Mouse (Mus musculus) layer of hippocampus, adult 8-10 months (tissue): Measurements from ENCODE around the gene Unc119b. TPM values are rescaled to one million over a fixed set of nuclear protein-coding genes. Genes with fewer than 3 reads are reported as not detected.
"Not testable (repeated sequence)": the region's sequence is repeated elsewhere in the genome, so short reads cannot be mapped to it uniquely, and the experiment has no call there.

Experiments
- DNase-seq, 2 experiments: peaks; one replicate each; pipeline ENCODE4 v3.0.0; 2022; ENCODE audit warnings: low spot score in 2 of 2
- total RNA-seq, 4 experiments: library from RNA; stranded (reverse); gene quantifications; 2 replicates each; pipeline ENCODE4 v1.2.4; 2022

The Unc119b gene
- total RNA-seq, 4 experiments from 2014 or later: 26.9 to 29.3 (median 27.6) TPM

DNA sequence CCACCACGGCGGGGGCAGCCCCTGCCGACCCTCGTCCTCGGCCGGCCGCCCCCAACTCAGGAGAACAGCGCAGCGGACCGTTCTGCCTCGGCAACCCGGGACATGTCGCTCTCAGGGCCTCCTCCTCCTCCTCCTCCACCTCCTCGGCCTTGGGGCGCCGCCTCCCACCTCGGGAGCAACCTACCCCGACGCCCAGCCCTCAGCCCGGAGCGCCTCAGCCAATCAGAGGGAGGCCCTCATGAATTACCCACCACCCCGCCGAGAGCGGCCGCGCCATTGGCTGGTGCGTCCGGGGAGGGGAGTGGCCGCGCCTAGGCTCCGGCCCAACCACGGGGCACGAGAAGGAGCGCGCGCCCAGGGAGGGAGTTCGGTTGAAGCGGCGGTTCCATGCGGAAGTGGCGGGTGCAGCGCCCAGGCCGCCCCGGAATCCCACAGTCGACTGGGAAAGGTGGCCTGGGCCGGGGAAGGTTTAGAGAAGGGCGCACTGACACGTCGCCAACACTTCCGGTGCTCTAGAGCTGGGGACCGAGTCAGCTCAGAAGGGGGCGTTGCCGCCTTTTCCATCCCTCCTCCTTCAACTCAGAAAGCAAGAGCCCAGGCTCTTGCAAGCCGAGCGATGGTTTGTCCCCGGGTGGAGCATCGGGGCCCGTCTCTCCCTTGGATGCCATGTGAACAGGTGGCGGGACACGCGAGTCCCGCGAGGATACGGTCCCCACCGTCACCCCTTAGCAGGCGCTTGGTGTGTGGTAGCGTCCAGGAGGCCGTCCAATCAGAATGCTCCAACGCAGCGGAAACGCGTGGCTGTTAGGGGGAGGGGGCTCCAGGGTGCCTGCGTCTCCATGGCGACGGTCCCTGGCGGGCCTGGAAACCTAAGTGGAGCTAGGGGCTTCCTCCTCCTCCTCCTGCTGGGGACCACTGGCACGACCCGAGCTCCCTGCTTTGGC lies 23.5 kb upstream of the Unc119b start, which contains the start of gene Mlec:
Mlec (minus strand) TSS at position 140 of the 944 bp plus-strand sequence.
- DNase-seq: peak; percentile 98 to 99

- no peak for DNase-seq
Observed at GRCm38 (mm10) chr5:115156933-115157589, 22.3 kb upstream of the Unc119b start.

DNA sequence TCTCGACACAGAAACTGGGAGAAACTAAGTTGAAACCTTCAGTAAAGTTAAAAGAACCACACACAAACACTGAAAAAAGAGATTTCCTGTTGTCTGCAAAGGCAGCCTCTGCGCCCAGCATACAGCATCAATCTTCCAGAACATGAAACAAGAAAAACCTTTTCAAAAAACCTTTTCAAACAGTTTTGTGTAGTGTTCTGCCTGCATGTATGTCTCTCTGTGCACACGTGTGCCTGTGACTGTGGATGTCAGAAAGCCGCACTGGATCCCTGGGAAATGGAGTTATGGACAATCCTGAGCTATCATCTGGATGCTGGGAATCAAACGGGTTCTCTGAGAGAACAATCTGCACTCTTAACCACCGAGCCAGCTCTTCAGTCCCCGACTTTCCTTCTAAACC lies 21.6 kb upstream of the Unc119b start:
- DNase-seq: no peak

DNA sequence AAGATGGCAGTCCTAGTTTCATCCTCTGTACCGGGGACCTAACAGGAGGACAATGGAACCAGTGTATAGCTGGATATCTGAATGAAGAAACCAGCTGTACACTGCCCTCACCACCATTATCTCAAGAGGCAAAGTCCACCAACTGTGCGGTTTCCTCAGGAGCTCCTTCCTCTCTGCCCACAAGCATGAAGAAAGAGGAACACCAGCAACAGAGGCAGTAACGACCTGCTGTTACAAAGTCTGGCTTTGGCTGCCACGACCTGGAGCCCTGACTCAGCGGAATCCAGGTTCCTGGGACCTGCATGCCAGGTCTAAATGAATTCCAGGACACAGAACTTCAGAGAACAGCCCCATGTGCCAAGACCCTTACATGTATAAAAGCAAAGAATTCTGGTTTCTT lies 21.1 kb upstream of the Unc119b start:
- DNase-seq: no peak

- DNase-seq: no peak
Observed at GRCm38 (mm10) chr5:115155156-115155631, 20.4 kb upstream of the Unc119b start.

GRCm38 (mm10) chr5:115152132-115152956 lies 17.6 kb upstream of the Unc119b start:
- DNase-seq: no peak

- DNase-seq: no peak
Observed at GRCm38 (mm10) chr5:115151457-115151856, 16.7 kb upstream of the Unc119b start.

GRCm38 (mm10) chr5:115150991-115151390 lies 16.2 kb upstream of the Unc119b start:
- DNase-seq: no peak

DNA sequence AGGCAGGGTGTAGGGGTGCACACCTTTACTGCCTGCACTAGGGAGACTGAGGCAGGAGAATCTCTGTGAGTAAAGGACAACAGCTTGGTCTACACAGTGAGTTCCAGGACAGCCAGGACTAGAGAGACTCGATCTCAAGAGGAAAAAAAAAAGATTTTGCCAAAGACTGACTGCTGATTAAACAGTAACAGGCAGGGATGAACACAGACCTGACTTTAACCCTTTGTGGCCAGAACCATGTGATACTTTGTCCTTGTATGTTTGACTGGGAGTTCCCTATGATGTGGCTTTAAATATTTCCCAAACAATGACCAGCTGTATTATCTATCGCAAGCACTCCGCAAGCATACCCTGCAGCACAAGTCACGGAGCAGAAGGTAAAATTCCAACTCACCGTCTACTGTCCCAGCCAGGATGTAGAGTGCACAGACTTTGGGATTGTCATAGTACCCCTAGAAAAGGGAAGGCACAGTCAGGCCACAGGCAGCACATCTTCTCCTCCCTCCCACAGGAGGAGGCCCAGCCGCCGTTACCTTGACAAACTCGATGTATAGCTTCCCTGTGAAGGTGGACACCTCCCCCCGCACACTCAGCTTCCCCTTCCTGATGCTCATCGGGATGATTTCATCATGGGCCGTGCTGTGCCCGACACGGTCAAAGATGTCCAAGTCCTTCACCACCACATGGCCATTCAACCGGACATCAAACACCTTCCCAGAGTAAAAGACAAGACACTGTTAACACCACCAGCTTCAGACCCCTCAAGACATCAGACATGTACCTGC lies 15.1 kb upstream of the Unc119b start:
- no peak for DNase-seq

DNA sequence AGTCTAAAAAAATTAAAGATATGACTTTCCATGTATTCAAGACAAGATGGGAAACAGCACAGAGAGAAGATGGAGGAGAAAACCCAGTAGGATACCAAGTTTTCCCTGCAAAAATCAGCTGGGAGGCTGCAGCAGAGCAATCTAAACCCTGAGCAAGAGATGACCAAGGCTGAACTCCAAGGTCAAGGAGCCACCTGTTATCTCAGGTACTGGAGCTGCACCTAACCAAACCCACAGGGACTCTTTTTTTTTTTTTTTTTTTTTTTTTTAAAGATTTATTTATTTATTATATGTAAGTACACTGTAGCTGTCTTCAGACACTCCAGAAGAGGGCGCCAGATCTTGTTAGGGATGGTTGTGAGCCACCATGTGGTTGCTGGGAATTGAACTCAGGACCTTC lies 14.1 kb upstream of the Unc119b start:
- not testable (repeated sequence) for DNase-seq

DNA sequence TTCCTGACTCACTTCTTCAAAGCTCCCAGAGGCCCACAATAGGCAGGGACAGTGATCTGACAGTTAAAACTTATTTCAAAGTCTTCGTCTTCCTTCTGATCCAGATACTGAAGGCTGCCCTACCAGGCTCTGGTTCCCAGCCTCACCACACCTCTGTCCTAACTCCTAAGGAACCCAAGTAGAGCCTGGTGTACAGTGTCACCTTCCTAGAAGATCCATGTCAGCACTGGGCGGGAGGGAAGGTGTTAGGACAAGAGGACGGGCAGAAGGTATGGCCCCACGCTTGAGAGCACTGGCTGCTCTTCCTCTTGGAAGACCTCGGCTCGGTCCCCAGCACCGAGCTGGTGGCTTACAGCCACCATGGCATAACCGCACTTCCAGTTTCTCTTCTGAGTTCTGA lies 13.6 kb upstream of the Unc119b start:
- no peak for DNase-seq

- DNase-seq: no peak
Observed at GRCm38 (mm10) chr5:115147388-115147787, 12.6 kb upstream of the Unc119b start.

DNA sequence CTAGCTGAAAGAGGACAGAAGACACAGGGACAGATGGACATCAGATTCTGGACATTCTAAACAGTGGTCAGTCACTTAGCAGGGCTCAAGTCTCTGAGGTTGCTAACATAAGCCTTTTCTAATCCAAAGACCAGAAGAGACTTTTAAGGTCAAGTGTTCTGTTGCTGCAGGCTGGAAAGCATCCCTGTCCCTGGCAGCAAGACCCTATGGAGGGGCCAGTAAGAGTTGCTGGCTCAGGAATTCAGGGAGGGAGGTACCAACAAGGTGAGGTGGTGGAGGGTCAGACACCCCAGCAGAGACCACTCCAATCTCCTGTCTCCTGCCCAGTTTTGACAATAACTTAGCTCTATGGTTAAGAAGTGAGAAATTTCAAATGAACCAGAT lies 12.0 kb upstream of the Unc119b start:
- DNase-seq: no peak

DNA sequence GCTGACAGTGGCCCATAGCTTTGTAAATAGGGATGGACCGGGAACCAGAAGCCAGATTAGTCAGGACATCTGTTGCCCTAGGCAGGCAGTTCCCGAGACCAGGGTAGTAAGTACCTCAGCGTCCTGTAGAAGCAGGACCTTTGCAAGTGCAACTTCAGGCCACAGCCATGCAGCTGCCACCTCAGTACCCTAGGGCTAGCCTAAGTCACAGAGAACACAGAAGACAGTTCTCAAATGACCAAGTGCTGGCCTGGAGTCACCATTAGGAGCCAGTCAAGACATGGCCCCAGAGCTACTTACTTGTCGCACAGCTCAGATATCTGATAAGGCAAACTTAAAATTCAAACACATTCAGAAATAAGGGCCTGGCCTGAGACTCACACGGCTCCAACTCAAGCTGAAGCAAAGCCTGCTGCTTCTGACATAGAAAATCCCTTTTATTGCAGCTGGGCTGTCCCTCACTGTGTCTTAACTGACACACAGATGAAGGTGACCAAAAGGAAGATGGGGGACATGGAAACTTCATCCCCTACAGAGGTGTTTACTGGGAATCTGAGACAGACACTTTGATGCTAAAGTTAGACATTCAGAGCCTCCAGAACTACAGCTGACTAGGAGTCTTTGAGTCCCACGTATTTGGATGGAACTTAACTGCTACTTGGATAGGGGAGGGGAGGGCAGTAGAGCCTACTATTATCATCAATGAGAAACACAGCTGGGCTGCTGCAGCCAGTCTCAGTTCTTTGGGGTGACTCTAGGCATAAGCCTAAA lies 11.4 kb upstream of the Unc119b start:
- no peak for DNase-seq

GRCm38 (mm10) chr5:115145253-115145968 lies 10.6 kb upstream of the Unc119b start:
- no peak for DNase-seq

DNA sequence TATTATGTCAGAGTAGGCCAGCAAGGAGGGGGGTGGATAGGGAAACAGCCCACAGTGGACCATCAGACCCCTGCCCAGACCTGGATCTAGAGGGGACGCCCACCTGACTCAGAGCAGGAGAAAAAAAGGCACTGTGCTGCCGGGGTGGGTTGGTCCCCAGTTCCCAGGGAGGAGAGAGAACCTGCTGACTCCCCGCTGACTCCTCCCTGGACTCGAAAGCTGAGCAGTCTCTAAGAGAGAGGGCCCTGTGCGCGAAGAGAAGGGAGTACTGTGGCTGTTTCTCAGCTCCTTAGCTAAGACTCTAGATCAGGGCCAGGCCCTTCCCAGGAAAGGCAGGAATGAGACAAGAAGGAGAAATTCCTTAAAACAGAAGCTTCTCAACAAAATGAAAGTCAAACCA lies 9.7 kb upstream of the Unc119b start:
- no peak for DNase-seq

- DNase-seq: no peak
Observed at GRCm38 (mm10) chr5:115143552-115143951, 8.8 kb upstream of the Unc119b start.

- DNase-seq: no peak
Observed at GRCm38 (mm10) chr5:115142166-115142697, 7.5 kb upstream of the Unc119b start.

GRCm38 (mm10) chr5:115140726-115141125 lies 6.0 kb upstream of the Unc119b start:
- DNase-seq: no peak
